Mouse (Mus musculus) adipose tissue, adult 10 weeks (tissue): ENCODE data around the gene Btbd10. TPM values are rescaled to one million over a fixed set of nuclear protein-coding genes. Genes with fewer than 3 reads are reported as not detected.

Source experiments
- polyA plus RNA-seq: library from polyadenylated mRNA; stranded (reverse); fragments of 350-450 nt; fragmentation: Illumina TruSeq; extraction: RNeasy Lipid Tissue Mini Kit (QIAGEN cat#74804); gene quantifications from one replicate; pipeline ENCODE4 v1.2.3, GENCODE M21; 2014; ENCODE audit warnings: low read depth, low replicate concordance

Gene Btbd10
- 16.0 TPM for polyA plus RNA-seq

GRCm38 (mm10) chr7:113368746-113369619, at the start of gene Btbd10:
Gene Btbd10 (minus strand): TSS chr7:113369392.

GRCm38 (mm10) chr7:113388470-113388869, 19.3 kb upstream of the Btbd10 start, which contains the start of gene Pth:
Gene Pth (minus strand): TSS chr7:113388570.

Other genes with a start within 250 kb of the Btbd10 start
- gene Arntl, start 161.9 kb downstream of the Btbd10 start, polyA plus RNA-seq, result 15.9 TPM
- not detected for gene Pth, start 19.2 kb upstream of the Btbd10 start, polyA plus RNA-seq
- gene Far1, start 144.4 kb upstream of the Btbd10 start, polyA plus RNA-seq, result 44.9 TPM